Mouse (Mus musculus): ENCODE results near the gene Ctnnbl1.

- TF ChIP-seq CTCF (IDR thresholded peaks at IDR 0.05) = no peak
- no peak for TF ChIP-seq POLR2A (IDR thresholded peaks at IDR 0.05; ENCODE audit: insufficient read depth, low read depth, low read length)
- TF ChIP-seq EP300 (IDR thresholded peaks at IDR 0.05; ENCODE audit: insufficient read depth, low read depth, low read length) = no peak
Observed at GRCm38 (mm10) chr2:157823456-157823855, 86.3 kb downstream of the Ctnnbl1 start.

All from heart, adult 2 months (tissue).